Mouse (Mus musculus): ENCODE results near the gene Krt77. TPM values are rescaled to one million over a fixed set of nuclear protein-coding genes. Genes with fewer than 3 reads are reported as not detected.

The Krt77 gene
- total RNA-seq (2021) = 1 to 10 TPM; 6.7 to 7.8 TPM

DNA sequence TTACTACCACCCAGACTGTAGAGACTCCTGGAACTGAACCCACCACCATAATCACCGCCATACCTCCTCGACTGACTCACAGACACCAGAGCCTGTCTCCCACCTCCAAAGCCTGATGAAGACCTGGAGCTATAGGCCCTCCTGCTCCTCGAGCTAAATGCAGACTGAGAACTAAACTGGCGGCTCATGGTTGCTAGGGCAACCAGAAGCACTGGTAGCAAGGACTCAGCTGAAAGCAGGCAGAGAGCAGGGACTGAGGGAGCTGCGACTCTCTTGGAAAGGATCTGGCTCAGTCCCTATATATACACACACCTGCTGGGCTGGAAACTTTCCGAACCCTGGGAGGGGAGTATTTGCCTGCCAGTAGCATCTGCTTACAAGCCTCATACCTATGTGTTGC, at the start of gene Krt77:
TSS of gene Krt77 (minus strand) at position 275 of the 400 bp plus-strand sequence.
- intact Hi-C loops (cut with DNase I) = no loop called here
- DNase-seq = no peak

- DNase-seq = no peak
- intact Hi-C loops (cut with DNase I) = no loop called here
Observed at GRCm38 (mm10) chr15:101916072-101916471, 46.6 kb upstream of the Krt77 start.

GRCm38 (mm10) chr15:101904849-101905248, 35.3 kb upstream of the Krt77 start:
- no peak for DNase-seq
- intact Hi-C loops (cut with DNase I) = no loop called here

DNA sequence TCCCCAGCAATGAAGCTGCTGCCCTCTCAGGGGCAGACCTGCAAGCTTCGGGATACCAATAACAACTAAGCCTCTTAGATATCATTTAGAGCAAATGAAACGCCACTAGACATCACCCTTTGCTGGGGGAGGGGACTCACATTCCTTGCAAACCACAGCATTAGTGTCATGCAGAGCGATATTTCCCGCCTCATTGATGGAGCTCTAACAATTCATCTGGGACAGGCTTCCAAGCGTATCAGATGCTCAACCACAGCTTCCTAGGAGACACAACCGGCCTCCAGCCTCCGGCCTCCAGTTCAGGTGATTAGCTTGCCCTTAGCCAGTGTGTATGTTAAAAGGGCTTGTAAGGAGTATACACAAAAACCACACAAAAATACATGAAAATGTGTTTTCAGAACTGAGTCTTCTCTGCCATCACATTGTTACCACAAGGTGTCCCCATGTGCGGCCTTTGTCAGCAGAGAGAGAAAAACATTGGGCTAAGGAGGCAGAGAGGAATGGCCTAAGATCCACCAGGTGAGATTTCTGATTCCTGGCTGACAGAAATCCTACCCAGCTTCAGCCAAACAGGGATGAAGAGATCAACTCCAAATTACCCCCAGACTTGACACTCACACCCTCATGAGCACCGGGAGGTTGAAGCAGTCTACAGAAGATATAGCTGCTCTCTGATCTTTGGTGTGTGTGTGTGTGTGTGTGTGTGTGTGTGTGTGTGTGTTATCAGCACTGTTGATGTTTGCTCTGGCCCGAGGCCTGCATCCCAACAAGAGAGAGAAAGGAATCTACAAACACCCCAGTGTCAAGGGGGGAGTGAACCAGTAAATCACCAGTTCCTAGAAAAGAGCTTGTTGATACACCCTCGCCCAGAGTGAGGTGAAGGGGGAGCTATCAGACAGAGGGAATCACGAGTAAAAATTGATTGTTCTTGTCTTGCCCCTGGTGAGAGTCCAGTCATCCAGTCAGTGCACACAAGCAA, 33.0 kb upstream of the Krt77 start:
- DNase-seq = no peak
- intact Hi-C loops (cut with DNase I) = no loop called here

DNA sequence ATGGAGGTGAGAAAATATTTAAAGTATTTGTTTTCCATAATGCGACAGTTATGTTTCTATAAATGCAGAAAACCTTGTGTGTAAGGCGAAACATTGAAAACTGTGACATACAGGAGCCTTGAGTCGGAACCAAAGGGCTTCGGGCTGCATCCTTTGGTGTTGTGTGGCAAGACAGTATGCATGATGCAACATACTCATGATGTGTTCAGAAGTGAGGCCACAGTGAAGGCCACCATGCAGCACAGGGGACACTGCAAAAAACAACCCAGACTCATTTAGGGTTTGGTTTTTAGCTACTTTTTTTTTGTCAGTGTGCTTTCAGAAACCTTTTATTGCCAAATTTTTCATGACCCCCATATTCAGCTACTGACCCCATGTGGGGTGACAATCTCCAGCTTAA, 25.7 kb upstream of the Krt77 start:
- DNase-seq = no peak
- intact Hi-C loops (cut with DNase I) = no loop called here

DNA sequence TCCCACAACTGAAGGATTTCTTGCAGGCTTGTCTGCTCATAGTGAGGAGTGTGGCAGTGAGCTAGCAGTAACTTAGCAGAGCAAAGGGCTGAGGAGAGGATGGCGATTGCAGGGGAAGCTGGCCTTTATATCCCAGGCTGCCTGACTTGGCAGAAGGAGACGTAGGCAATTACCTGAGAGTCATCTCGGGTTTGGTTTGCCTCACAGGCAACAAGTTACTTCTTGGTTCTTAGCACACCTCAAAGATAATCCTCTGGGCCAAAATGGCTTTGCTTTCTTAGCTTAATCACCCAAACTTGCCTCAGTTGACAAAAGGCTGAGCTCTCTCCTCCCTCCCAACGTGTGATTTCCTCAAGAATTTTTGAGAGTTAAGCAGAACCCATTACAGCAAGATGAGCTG, 23.3 kb upstream of the Krt77 start, which contains the start of gene Krt76:
TSS of gene Krt76 (minus strand) at position 101 of the 400 bp plus-strand sequence.
- DNase-seq = no peak
- intact Hi-C loops (cut with DNase I) = no loop called here

GRCm38 (mm10) chr15:101879776-101880175, 10.3 kb upstream of the Krt77 start:
- DNase-seq = no peak
- intact Hi-C loops (cut with DNase I) = no loop called here

DNA sequence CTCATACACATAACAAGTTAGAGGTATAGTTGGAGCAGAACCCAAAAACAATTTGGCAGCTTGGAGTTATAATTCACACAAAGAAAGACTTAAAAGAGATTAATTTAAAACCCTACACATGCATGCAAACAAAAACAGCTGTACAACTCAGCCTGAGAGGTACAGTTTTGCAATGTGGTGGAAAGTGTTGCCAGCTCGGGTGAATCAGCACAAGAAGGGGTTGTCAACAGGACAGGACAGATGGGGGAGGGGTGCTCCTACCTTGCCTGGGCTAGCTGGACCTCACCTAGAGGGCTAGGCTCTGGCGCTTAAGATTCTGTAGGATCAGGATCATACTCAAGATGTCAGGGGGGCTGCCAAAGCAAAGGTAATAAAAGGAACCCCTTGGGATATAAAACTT, 8.5 kb upstream of the Krt77 start:
- no peak for DNase-seq
- intact Hi-C loops (cut with DNase I) = no loop called here

- intact Hi-C loops (cut with DNase I) = no loop called here
- no peak for DNase-seq
Observed at GRCm38 (mm10) chr15:101874383-101874782, 4.9 kb upstream of the Krt77 start.

GRCm38 (mm10) chr15:101873231-101873630, 3.7 kb upstream of the Krt77 start:
- DNase-seq = no peak
- intact Hi-C loops (cut with DNase I) = no loop called here

DNA sequence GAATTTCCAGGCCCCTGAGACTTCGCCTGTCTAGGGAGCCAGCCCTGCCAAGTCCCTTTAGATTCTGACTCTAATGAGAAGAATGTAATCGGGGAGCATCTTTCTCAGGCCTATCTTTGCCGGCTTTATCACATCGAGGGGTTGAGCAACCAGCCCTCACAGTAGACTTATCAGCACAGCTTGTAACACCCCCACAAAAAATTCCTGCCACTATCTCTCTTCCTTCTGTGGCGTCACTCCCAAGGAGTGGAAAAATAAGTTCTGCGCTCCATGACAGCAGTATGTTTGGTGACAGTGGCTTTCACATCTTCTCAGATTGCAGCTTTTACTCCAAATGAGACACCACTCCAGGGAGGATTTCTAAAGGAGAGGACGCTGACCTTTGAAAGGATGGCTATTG, 2.8 kb downstream of the Krt77 start:
- intact Hi-C loops (cut with DNase I) = no loop called here
- DNase-seq = no peak

DNA sequence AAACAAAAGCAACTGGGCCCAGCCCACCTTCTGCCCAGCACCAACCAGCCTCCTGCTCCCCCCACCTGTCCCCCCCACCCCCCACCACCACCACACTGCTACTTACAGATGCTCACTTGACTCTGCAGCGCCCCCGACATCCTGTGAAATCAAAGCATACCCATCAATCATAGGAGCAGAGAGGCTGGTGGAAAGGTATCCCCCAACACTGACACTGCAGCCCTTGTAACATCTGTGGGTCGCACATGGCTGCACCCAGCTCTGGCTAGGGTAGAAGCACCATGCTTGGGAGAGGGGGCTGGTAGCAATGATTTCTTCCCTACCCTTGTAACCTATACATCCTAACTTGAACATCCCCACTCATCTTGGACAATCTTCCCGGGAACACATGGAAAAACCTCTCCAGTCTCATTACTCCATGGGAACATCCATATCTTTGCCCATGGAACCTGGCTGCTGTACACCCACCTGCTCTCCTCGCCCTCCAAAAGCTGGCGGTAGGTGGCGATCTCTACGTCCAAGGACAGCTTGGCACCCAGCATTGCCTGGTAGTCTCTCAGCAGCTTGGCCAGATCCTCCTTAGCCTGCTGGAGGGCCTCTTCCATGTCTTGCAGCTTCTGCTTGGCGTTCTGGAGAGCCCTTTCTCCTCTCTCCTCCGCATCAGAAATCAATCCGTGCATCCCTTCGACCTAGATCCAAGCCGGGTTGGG, 8.9 kb downstream of the Krt77 start:
- intact Hi-C loops (cut with DNase I) = no loop called here

DNA sequence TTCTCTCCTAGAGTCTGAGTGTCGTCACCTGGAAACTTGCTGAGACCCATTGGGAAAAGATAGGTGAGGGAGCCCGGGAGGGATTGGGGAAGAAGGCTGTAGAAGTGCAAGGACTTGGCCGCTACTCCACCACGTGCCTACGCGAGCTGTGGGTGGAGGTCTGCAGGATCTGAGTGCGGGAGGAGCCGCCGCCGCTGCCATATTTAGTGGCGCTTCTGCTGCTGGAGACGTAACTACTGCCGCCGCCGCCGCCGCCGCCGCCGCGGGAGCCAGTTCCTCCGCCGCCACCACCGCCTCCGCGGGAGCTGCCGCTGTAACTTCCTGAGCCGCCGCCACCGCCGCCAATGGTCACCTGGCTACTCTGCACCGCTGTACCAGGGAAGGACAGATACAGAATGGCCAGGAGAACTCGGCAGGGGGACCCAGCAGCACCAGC, 9.8 kb downstream of the Krt77 start:
- intact Hi-C loops (cut with DNase I) = no loop called here
- DNase-seq = peak; percentile 17

More for the DNA sequence above, 8.9 kb downstream of the Krt77 start:
- peak; percentile 37 for DNase-seq

- DNase-seq = no peak
- intact Hi-C loops (cut with DNase I) = no loop called here
Observed at GRCm38 (mm10) chr15:101858673-101859425, 10.7 kb downstream of the Krt77 start.

DNA sequence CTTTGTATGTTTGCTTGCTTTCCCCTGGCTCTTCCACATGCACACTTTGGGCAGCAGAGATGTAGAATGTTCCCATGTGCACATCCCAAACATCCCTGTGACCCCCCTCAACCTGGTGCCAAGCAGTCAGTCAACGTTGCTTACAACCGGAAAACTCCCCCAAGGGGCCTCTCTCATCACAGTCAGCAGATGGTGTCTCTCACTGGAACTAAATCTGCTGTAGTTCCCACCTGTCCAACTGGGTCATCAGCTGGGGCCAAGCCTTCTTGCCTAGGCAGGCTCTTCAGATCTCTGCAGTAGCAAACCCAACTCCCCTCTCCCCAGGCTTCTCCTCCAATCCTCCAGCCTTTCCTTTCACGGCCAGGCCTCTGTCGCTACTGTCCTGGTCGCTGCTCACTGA, 12.8 kb downstream of the Krt77 start:
- intact Hi-C loops (cut with DNase I) = no loop called here
- peak; percentile 23 for DNase-seq

DNA sequence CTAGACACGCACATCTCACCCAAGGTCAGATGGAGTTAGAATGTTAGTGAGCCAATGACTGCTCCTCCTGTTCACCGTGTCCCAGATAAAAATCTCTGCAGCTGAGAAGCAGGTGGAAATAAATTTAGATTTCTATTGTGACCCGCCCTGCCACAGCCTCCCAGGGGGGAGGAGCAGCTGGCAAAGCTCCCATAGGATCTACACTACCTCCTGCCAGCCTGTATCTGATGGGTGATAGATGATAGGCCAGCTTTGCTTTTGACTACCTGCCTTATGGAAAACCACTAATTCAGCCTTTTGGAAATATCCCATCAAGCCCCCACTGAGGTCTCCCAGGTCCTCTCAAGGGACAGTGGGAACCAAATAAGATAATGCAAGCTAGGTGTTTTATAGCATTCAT, 13.8 kb downstream of the Krt77 start:
- no peak for DNase-seq
- intact Hi-C loops (cut with DNase I) = no loop called here

DNA sequence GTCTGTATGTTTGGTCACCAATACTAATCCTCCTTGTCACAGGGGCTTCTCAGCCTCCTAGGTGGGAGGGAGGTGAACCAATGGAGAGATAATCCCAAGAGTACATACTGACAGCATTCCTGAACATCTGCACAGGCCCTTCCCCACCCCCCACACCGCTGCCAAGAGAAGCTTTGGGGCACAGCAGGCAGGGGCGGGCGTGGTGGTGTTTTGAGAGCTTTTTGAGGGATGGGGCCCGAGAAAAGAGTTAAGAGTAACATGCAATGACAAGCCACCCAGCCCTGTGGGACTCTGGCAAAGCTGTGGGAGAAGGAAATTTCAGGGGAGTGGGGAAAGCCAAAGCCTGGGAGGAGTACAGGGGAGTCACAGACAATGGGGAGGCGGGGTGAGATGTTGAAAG, 15.2 kb downstream of the Krt77 start:
- intact Hi-C loops (cut with DNase I) = no loop called here
- no peak for DNase-seq

DNA sequence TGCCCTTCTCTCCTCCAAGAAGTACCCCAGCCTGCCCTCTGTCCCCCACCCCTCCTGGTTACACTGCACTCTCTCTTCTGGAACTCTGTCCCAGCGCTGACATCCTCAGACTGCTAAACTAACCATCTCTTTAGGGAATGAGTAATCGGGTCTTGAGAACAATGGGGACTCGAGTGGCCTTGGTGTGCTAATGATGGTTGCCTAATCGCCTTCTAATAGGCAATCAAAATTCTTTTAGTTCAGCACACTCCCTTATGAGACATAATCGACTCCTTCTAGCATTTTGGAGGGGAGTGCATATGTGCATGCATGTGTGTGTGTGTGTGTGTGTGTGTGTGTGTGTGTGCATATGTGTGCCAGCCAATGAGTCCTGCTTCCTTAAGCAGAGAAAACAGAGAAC, 16.9 kb downstream of the Krt77 start:
- intact Hi-C loops (cut with DNase I) = no loop called here
- DNase-seq = no peak

GRCm38 (mm10) chr15:101850694-101851093, 18.8 kb downstream of the Krt77 start, which contains the start of gene Krt1:
TSS of gene Krt1 (minus strand) at chr15:101850794.
- DNase-seq = no peak
- intact Hi-C loops (cut with DNase I) = no loop called here

GRCm38 (mm10) chr15:101845971-101846403, 23.5 kb downstream of the Krt77 start:
- intact Hi-C loops (cut with DNase I) = no loop called here
- peak; percentile 41 for DNase-seq

GRCm38 (mm10) chr15:101843192-101843591, 26.3 kb downstream of the Krt77 start:
- DNase-seq = no peak
- intact Hi-C loops (cut with DNase I) = no loop called here
